Mouse (Mus musculus) B cell, adult 2 months (primary cell): ENCODE measurements at regions not wholly inside any gene's neighbourhood (a gene's known extent, or its start where the extent isn't known, plus 50 kb on each side); places are given as distances from the start of the nearest gene placed in this dataset.

ENCODE experiments used
- DNase-seq, 2 experiments: peaks; one replicate each; pipeline ENCODE4 v3.0.0; 2022

DNA sequence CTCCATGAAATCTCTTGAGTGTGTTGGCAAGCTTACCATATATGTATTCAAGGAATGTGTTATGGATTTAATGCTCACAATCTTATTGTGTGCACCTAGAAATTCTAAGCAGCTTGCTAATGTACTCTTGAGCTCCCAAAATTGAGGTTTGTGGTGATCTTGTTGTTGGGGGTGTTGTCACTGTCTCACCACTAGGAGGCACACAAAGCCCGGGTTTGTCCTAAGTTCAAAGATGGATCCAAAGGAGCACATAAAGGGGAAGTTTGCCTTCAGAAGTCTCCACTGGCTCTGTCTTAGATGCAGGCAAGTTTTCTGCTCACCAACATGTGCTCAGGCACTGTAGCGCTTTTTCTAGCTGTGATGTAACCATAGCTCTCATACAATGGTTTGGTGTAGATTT, 151.8 kb downstream of the Mrgpra4 start:
- DNase-seq, result no peak

DNA sequence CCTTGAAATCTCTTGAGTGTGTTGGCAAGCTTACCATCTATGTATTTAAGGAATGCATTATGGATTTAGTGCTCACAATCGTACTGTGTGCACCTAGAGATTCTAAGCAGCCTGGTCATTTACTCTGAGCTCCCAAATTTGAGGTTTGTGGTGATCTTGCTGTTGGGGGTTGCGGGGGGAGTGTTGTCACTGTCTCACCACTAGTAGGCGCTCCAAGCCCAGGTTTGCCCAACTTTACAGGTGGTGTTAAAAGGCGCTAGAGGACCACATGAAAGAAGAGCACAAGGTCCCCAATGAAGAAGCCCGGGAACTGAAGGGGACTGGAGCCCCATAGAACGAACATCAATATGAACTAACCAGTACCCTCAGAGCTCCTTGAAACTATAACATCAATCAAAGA, 180.2 kb upstream of the Mrgpra3 start:
- DNase-seq, result no peak

GRCm38 (mm10) chr7:47747528-47747927, 146.4 kb upstream of the Mrgpra3 start:
- DNase-seq, result no peak

- DNase-seq, result peak; percentile 2 to 12
Measured at GRCm38 (mm10) chr7:47740064-47740463, 138.9 kb upstream of the Mrgpra3 start.

DNA sequence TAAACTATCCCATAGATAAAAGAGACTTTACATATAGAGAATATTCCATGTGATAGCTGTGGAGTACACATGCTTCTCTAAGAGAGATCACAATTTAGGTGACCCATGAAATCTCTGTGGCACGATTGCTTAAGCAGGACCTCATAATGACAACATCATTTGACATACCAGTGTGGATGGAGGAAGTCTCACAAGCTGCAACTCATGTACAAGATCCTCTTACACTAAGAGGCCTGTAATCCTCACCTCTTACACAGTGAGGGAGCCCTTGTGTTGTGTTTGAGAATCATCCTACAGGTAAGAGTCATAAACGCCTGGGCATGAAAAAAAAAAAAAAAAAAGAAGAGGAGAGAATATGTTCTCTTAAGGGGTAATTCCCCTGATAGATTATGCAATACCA, 89.9 kb upstream of the Mrgpra3 start:
- DNase-seq, result no peak

GRCm38 (mm10) chr7:47676999-47677398, 75.8 kb upstream of the Mrgpra3 start:
- DNase-seq, result no peak
